ENCODE assay signal across 8 mouse cellular contexts in the genomic region with DNA sequence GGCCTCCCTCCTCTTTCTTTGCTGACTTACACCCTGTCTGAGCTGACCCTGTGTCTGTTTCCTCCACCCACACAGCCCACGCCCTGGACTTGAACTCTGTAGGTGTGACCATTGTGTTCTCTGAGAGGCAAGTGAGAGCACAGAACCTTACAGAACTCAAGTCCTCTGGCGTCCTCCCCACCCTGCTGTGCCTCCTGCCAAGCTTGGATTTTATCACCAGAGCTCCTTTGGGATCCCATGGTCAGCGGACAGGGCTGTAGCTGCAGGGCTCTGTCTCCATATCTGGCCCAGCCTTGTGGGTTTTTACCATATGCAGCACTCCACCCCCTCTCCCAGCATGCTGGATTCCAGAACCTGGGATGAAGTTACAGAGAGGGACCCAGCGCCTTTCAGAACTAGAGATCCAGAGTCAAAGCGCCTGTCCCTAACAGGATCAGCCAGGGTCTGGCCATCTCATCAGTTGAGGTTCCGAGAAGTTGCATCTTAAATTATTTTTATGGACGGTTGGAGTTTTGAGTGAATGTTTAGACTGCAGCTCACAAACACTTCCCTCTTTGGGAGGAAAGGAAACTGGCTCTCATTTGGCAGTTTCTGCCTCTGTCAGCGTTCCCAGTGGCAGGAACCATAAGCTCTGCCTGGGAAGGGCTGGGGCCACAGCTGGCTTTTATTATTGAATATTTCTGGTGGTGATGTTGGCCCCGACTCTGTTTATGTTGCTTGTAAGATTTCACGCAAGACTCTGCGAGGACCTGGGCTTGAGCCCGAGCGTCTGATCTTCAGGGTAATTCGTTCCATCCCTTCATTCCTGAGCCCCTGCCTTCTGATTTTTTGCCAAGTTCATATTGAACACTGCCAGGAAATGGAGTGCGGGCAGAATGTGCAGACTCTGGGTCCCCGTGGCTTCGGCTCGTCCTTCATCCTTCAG.
DNase-seq lines count a peak whose midpoint lies in the region; ATAC-seq lines count a peak whose summit lies in the region.

No protein-coding gene starts in this region.

- H3K4me3 ChIP-seq in hindbrain, embryonic 10.5 days, result no peak overlapping the region
- H3K4me3 ChIP-seq in limb, embryonic 11.5 days (ENCODE audit: low read depth, low read length), result no peak overlapping the region
- no peak overlapping the region for H3K4me3 ChIP-seq in midbrain, embryonic 16.5 days (ENCODE audit: low read depth, low read length)

- H3K9ac ChIP-seq in limb, embryonic 11.5 days (ENCODE audit: low read length), result no peak overlapping the region; the same call in 1 of the 2 replicates
- no peak overlapping the region for H3K9ac ChIP-seq in midbrain, embryonic 16.5 days (ENCODE audit: low read depth, low read length)

- no peaks in the 10 kb centered on the region for H3K9me3 ChIP-seq in hindbrain, embryonic 10.5 days
- no peaks in the 10 kb centered on the region for H3K9me3 ChIP-seq in limb, embryonic 11.5 days (ENCODE audit: control insufficient read depth, low read length)
- H3K9me3 ChIP-seq in midbrain, embryonic 16.5 days (replicated peaks; ENCODE audit: control insufficient read depth, low read length, poor library complexity, severe bottlenecking), result no peaks in the 10 kb centered on the region

- H3K27me3 ChIP-seq in hindbrain, embryonic 10.5 days (ENCODE audit: insufficient read depth, poor library complexity, severe bottlenecking), result peaks cover 13% of the 10 kb centered on the region; the same call in 1 of the 2 replicates
- H3K27me3 ChIP-seq in limb, embryonic 11.5 days (ENCODE audit: control insufficient read depth, insufficient read depth, low read length), result no peaks in the 10 kb centered on the region
- H3K27me3 ChIP-seq in midbrain, embryonic 16.5 days (ENCODE audit: control insufficient read depth, insufficient read depth, low read depth, low read length), result no peaks in the 10 kb centered on the region

- H3K36me3 ChIP-seq in hindbrain, embryonic 10.5 days, result no peaks in the 10 kb centered on the region
- H3K36me3 ChIP-seq in limb, embryonic 11.5 days (ENCODE audit: control insufficient read depth, insufficient read depth, low read length), result no peaks in the 10 kb centered on the region
- no peaks in the 10 kb centered on the region for H3K36me3 ChIP-seq in midbrain, embryonic 16.5 days (ENCODE audit: control insufficient read depth, insufficient read depth, low read length)

- 62% methylated on average over 18 of the region's 18 CpGs for WGBS in hindbrain, embryonic 10.5 days
- 18% methylated on average over 18 of the region's 18 CpGs for WGBS in limb, embryonic 11.5 days
- WGBS in midbrain, embryonic 16.5 days, result 69% methylated on average over 18 of the region's 18 CpGs

- DNase-seq in 416B (ENCODE audit: low read depth), result peak; percentile 24
- peak; percentile 49 for DNase-seq in adrenal gland, adult 2 months
- DNase-seq in forelimb bud, embryonic 11.5 days (ENCODE audit: low read depth, low spot score), result peak; percentile 75
- peak; percentile 54 for DNase-seq in hindbrain, embryonic 10.5 days (ENCODE audit: low spot score)
- peak; percentile 75 for DNase-seq in limb, embryonic 11.5 days (ENCODE audit: low spot score)
- no peak for DNase-seq in frontal cortex, postnatal 36 days (ENCODE audit: low spot score in 2 of 2)
- no peak for DNase-seq in cerebellum, adult 8-10 months

- peaks cover 35% of the 10 kb centered on the region for H3K4me1 ChIP-seq in hindbrain, embryonic 10.5 days (replicated peaks)
- peaks cover 17% of the 10 kb centered on the region for H3K4me1 ChIP-seq in limb, embryonic 11.5 days (ENCODE audit: control insufficient read depth, insufficient read depth, low read length)
- no peaks in the 10 kb centered on the region; the same call in 1 of the 2 replicates for H3K4me1 ChIP-seq in midbrain, embryonic 16.5 days (ENCODE audit: control insufficient read depth, insufficient read depth, low read length)

- H3K27ac ChIP-seq in hindbrain, embryonic 10.5 days, result peak overlapping the region; percentile 72
- H3K27ac ChIP-seq in limb, embryonic 11.5 days (replicated peaks; ENCODE audit: low read depth, low read length), result peak overlapping the region; percentile 84
- no peak overlapping the region for H3K27ac ChIP-seq in midbrain, embryonic 16.5 days (ENCODE audit: low read length)

- 0 out of 2 replicates have a peak overlapping the region, but pooled peaks have one; percentile 8 for H3K4me2 ChIP-seq in limb, embryonic 11.5 days (ENCODE audit: low read depth, severe bottlenecking)
- no peak overlapping the region for H3K4me2 ChIP-seq in midbrain, embryonic 16.5 days (ENCODE audit: low read length)

- peak; percentile 45; the same call in 1 of the 2 replicates for ATAC-seq in limb, embryonic 11.5 days (ENCODE audit: insufficient number of reproducible peaks, low FRiP score, low TSS enrichment, low read depth)
- ATAC-seq in midbrain, embryonic 16.5 days, result peak; percentile 27; the same call in 1 of the 2 replicates

Comparison
In these comparisons a context has a peak if more than half of its experiments do, and no peak if none do; other contexts are left out.
1. DNase-seq: peak in 416B (single experiment), adrenal gland, adult 2 months (single experiment), forelimb bud, embryonic 11.5 days (single experiment), hindbrain, embryonic 10.5 days (single experiment) and limb, embryonic 11.5 days (single experiment); none in frontal cortex, postnatal 36 days (0 of 2) and cerebellum, adult 8-10 months (single experiment).